In genomic region chr16:95459325-95459691, GRCm38 (mm10) we compare ENCODE assay signal across 9 mouse cellular contexts.
A peak's percentile ranks its signal among the peaks of the same experiment; 100 is the strongest.
DNase-seq lines count a peak whose midpoint lies in the region; ATAC-seq and TF ChIP-seq lines count a peak whose summit lies in the region.
"Had no signal": no experiment of that assay in that cellular context is flagged by ENCODE, and none has a peak within 500 bp of the region (broad histone marks: within the 10 kb centered on the region; RNA-seq: fewer than 3 reads in every experiment).

No protein-coding gene starts in this region.

- no peaks in the 10 kb centered on the region for H3K36me3 ChIP-seq in intestine, embryonic 16.5 days (ENCODE audit: control insufficient read depth, insufficient read depth, low read length)
- no peaks in the 10 kb centered on the region for H3K36me3 ChIP-seq in intestine, embryonic 15.5 days
- H3K36me3 ChIP-seq in heart, embryonic 10.5 days: no peaks in the 10 kb centered on the region
- no peaks in the 10 kb centered on the region for H3K36me3 ChIP-seq in kidney, postnatal 0 days (ENCODE audit: insufficient read depth, low read length)

- H3K27me3 ChIP-seq in intestine, embryonic 16.5 days (replicated peaks; ENCODE audit: control insufficient read depth, insufficient read depth, low read length): no peaks in the 10 kb centered on the region
- no peaks in the 10 kb centered on the region for H3K27me3 ChIP-seq in intestine, embryonic 15.5 days (replicated peaks)
- no peaks in the 10 kb centered on the region for H3K27me3 ChIP-seq in heart, embryonic 10.5 days (ENCODE audit: insufficient read depth, poor library complexity, severe bottlenecking)
- no peaks in the 10 kb centered on the region for H3K27me3 ChIP-seq in kidney, postnatal 0 days (ENCODE audit: insufficient read depth, low read length)

- H3K9ac ChIP-seq in intestine, embryonic 16.5 days (ENCODE audit: low read depth, low read length): no peak overlapping the region
- no peak overlapping the region for H3K9ac ChIP-seq in intestine, embryonic 15.5 days
- H3K9ac ChIP-seq in kidney, postnatal 0 days (ENCODE audit: low read depth, low read length): no peak overlapping the region

- no peak for DNase-seq in heart, embryonic 10.5 days (ENCODE audit: low spot score)
- peak; percentile 59 for DNase-seq in kidney, postnatal 0 days (ENCODE audit: low spot score)
- DNase-seq in lung, postnatal 25 days (ENCODE audit: low spot score): peak; percentile 65
- no peak for DNase-seq in left cerebral cortex, postnatal 25 days (ENCODE audit: low spot score in 2 of 2)
- no peak for DNase-seq in c-Kit-positive CD71-positive TER-119-positive erythroid progenitor cells, embryonic 14.5 days (ENCODE audit: low spot score)

- no peak overlapping the region for H3K4me3 ChIP-seq in intestine, embryonic 16.5 days (ENCODE audit: low read length)
- no peak overlapping the region for H3K4me3 ChIP-seq in intestine, embryonic 15.5 days (replicated peaks)
- H3K4me3 ChIP-seq in heart, embryonic 10.5 days: peak overlapping the region; percentile 48; the same call in 1 of the 2 replicates
- H3K4me3 ChIP-seq in kidney, postnatal 0 days (replicated peaks; ENCODE audit: low read depth, low read length): no peak overlapping the region
- H3K4me3 ChIP-seq: myocyte had no signal

- no peak overlapping the region for H3K4me2 ChIP-seq in intestine, embryonic 16.5 days (ENCODE audit: low read depth, low read length)
- no peak overlapping the region for H3K4me2 ChIP-seq in intestine, embryonic 15.5 days (replicated peaks)
- no peak overlapping the region for H3K4me2 ChIP-seq in kidney, postnatal 0 days (ENCODE audit: low read length)

- H3K27ac ChIP-seq in intestine, embryonic 16.5 days (ENCODE audit: low read length): no peak overlapping the region
- H3K27ac ChIP-seq in intestine, embryonic 15.5 days: no peak overlapping the region
- H3K27ac ChIP-seq in heart, embryonic 10.5 days: no peak overlapping the region
- peak overlapping the region; percentile 44; the same call in 1 of the 2 replicates for H3K27ac ChIP-seq in kidney, postnatal 0 days

- WGBS in intestine, embryonic 16.5 days: 72% methylated on average over 5 of the region's 5 CpGs
- WGBS in intestine, embryonic 15.5 days: 77% methylated on average over 5 of the region's 5 CpGs
- 46% methylated on average over 5 of the region's 5 CpGs for WGBS in heart, embryonic 10.5 days
- WGBS in kidney, postnatal 0 days: 36% methylated on average over 5 of the region's 5 CpGs

- H3K4me1 ChIP-seq in intestine, embryonic 16.5 days (ENCODE audit: control insufficient read depth, insufficient read depth, low read length): no peaks in the 10 kb centered on the region
- no peaks in the 10 kb centered on the region for H3K4me1 ChIP-seq in intestine, embryonic 15.5 days (replicated peaks)
- H3K4me1 ChIP-seq in heart, embryonic 10.5 days: peaks cover 21% of the 10 kb centered on the region
- H3K4me1 ChIP-seq in kidney, postnatal 0 days (replicated peaks; ENCODE audit: insufficient read depth, low read length): no peaks in the 10 kb centered on the region

- intact Hi-C loops in left cerebral cortex, postnatal 25 days (cut with DNase I): no loop called here

- no peak for TF ChIP-seq CTCF in kidney, postnatal 0 days (IDR thresholded peaks at IDR 0.05; ENCODE audit: low read depth)

- 0 out of 2 replicates have a peak, but pooled peaks have one; percentile 33 for ATAC-seq in intestine, embryonic 16.5 days
- no peak for ATAC-seq in intestine, embryonic 15.5 days
- peak; percentile 73; the same call in 1 of the 2 replicates for ATAC-seq in kidney, postnatal 0 days (replicated peaks; ENCODE audit: low FRiP score, low read depth)
- ATAC-seq in megakaryocyte-erythroid progenitor cell, adult 5-6 weeks (replicated peaks; ENCODE audit: low FRiP score, low TSS enrichment, poor library complexity, severe bottlenecking): no peak

- H3K9me3 ChIP-seq in intestine, embryonic 16.5 days (ENCODE audit: control insufficient read depth, low read length): no peaks in the 10 kb centered on the region
- H3K9me3 ChIP-seq in intestine, embryonic 15.5 days: no peaks in the 10 kb centered on the region
- no peaks in the 10 kb centered on the region for H3K9me3 ChIP-seq in heart, embryonic 10.5 days
- no peaks in the 10 kb centered on the region for H3K9me3 ChIP-seq in kidney, postnatal 0 days (replicated peaks; ENCODE audit: low read length)

Comparison
In these comparisons a context has a peak if more than half of its experiments do, and no peak if none do; other contexts are left out.
1. ATAC-seq: peak in intestine, embryonic 16.5 days (single experiment) and kidney, postnatal 0 days (single experiment); none in intestine, embryonic 15.5 days (single experiment) and megakaryocyte-erythroid progenitor cell, adult 5-6 weeks (single experiment).
2. DNase-seq: peak in kidney, postnatal 0 days (single experiment) and lung, postnatal 25 days (single experiment); none in heart, embryonic 10.5 days (single experiment), left cerebral cortex, postnatal 25 days (0 of 2) and c-Kit-positive CD71-positive TER-119-positive erythroid progenitor cells, embryonic 14.5 days (single experiment).